Mouse (Mus musculus) hindbrain, embryonic 13.5 days (tissue): Measurements from ENCODE around the gene Gm28372. TPM values are rescaled to one million over a fixed set of nuclear protein-coding genes. Genes with fewer than 3 reads are reported as not detected.

Experiments
- ATAC-seq: fragments of 200-750 bp; cut with Nextera tagmentation; 2 replicates; pipeline ENCODE4 v1.8.0; 2017; ENCODE audit warnings: moderate TSS enrichment; ENCODE audit not compliant: low FRiP score
- H3K27ac ChIP-seq: fragments of 300-500 bp; sonication (generic); 2 replicates; pipeline ENCODE4 v1.5.1; 2015; ENCODE audit warnings: inconsistent platforms, mild to moderate bottlenecking, moderate library complexity
- H3K27me3 ChIP-seq: fragments of 300-500 bp; sonication (generic); 2 replicates; pipeline ENCODE4 v1.6.1; 2015; ENCODE audit warnings: mild to moderate bottlenecking, inconsistent platforms
- H3K36me3 ChIP-seq: fragments of 300-500 bp; sonication (generic); 2 replicates; pipeline ENCODE4 v1.6.1; 2015; ENCODE audit warnings: mild to moderate bottlenecking, inconsistent platforms
- H3K4me1 ChIP-seq: fragments of 300-500 bp; sonication (generic); replicated peaks from 2 replicates; pipeline ENCODE4 v1.6.1; 2015; ENCODE audit warnings: inconsistent platforms
- H3K4me2 ChIP-seq: fragments of 300-500 bp; sonication (generic); 2 replicates; pipeline ENCODE4 v1.6.1; 2015; ENCODE audit warnings: inconsistent platforms, mild to moderate bottlenecking, moderate library complexity
- H3K4me3 ChIP-seq: fragments of 300-500 bp; sonication (generic); 2 replicates; pipeline ENCODE4 v1.5.1; 2015; ENCODE audit warnings: mild to moderate bottlenecking, inconsistent platforms
- H3K9ac ChIP-seq: fragments of 300-500 bp; sonication (generic); 2 replicates; pipeline ENCODE4 v1.6.1; 2015; ENCODE audit warnings: mild to moderate bottlenecking, inconsistent platforms
- H3K9me3 ChIP-seq: fragments of 300-500 bp; sonication (generic); 2 replicates; pipeline ENCODE4 v1.6.1; 2016; ENCODE audit warnings: inconsistent platforms
- whole genome bisulfite sequencing: fragments of 180-500 bp; shearing (Covaris S2); methylation state at CpG from one replicate; pipeline ENCODE4 v1.1.7; 2015; 5-methylcytosine and 5-hydroxymethylcytosine counted together
- polyA plus RNA-seq: library from polyadenylated mRNA; unstranded; fragments of >200 nt; fragmentation: Nextera tagmentation; extraction: Ambion mirVana; gene quantifications from 2 replicates; pipeline ENCODE4 v1.2.1, GENCODE M21; 2015

Gm28372 gene
- polyA plus RNA-seq, 1 experiment from 2014 or later = not detected

DNA sequence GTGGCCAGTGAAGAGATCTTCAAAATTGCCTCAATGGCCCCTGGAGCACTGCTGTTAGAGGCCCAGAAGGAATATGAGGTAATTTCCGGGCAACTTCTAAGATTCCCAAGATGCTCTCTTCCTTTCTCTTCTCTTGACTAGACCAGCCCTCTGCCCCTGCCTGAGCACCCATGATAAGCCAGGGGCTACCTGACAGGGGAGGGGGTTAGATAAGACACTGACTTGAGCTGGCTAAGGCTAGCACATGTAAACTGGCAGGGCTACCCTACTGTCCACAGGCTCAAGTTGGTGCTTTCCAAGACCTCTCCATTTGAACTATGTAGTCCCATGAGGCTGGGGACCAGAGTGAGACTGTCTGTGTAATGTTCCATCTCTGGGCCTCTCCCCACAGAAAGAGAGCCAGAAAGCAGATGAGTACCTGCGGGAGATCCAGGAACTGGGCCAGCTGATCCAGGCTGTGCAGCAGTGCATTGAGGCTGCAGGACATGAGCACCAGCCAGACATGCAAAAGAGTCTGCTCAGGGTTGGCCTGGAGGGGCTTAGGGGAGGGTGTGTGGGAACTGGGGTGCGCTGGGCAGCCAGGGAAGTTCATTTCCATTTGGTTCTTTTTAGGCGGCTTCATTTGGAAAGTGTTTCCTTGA lies 34.9 kb downstream of the Gm28372 start:
- 85% methylated on average over 4 of the region's 4 CpGs for WGBS
- Histone ChIP-seq H3K9me3 (no peaks in the 10 kb centered on the region), H3K4me2 (no peak overlapping the region), H3K27me3 (no peaks in the 10 kb centered on the region), H3K4me1 (no peaks in the 10 kb centered on the region), H3K4me3 (no peak overlapping the region), H3K36me3 (peaks cover 73% of the 10 kb centered on the region), H3K9ac (no peak overlapping the region), H3K27ac (no peak overlapping the region)
- ATAC-seq = no peak

GRCm38 (mm10) chr2:130442162-130442561 lies 37.1 kb downstream of the Gm28372 start:
- no peak overlapping the region for H3K4me3 ChIP-seq
- H3K27ac ChIP-seq = no peak overlapping the region
- 87% methylated on average over 10 of the region's 10 CpGs for WGBS
- H3K4me2 ChIP-seq = no peak overlapping the region
- no peak overlapping the region for H3K9ac ChIP-seq
- no peak for ATAC-seq
- H3K9me3 ChIP-seq = no peaks in the 10 kb centered on the region
- H3K36me3 ChIP-seq = peaks cover 73% of the 10 kb centered on the region
- no peaks in the 10 kb centered on the region for H3K27me3 ChIP-seq
- H3K4me1 ChIP-seq = no peaks in the 10 kb centered on the region

DNA sequence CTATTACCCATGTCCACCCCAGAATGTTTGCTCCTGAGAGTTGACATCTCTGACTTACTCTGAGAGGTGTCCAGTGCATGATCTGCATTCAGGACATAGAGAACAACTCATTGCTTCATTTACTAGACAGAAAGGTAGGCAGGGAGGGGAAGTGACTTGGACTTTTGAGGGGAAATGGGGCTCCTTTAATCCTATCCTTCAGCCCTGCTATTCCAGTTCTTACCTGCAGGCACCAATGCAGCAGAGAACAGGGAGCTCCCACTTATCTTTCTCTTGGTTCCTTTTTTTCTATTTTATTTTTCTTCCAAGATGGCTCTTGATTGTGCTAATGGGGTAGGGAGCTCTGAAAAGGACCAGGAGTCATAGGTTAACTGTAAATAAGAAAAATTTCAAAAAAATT lies 43.4 kb downstream of the Gm28372 start:
- H3K27me3 ChIP-seq = peaks cover 8% of the 10 kb centered on the region
- H3K4me2 ChIP-seq = no peak overlapping the region
- no peak overlapping the region for H3K9ac ChIP-seq
- H3K27ac ChIP-seq = no peak overlapping the region
- no peak for ATAC-seq
- H3K36me3 ChIP-seq = peaks cover 11% of the 10 kb centered on the region
- no peak overlapping the region for H3K4me3 ChIP-seq
- peaks cover 27% of the 10 kb centered on the region for H3K4me1 ChIP-seq
- no peaks in the 10 kb centered on the region for H3K9me3 ChIP-seq

DNA sequence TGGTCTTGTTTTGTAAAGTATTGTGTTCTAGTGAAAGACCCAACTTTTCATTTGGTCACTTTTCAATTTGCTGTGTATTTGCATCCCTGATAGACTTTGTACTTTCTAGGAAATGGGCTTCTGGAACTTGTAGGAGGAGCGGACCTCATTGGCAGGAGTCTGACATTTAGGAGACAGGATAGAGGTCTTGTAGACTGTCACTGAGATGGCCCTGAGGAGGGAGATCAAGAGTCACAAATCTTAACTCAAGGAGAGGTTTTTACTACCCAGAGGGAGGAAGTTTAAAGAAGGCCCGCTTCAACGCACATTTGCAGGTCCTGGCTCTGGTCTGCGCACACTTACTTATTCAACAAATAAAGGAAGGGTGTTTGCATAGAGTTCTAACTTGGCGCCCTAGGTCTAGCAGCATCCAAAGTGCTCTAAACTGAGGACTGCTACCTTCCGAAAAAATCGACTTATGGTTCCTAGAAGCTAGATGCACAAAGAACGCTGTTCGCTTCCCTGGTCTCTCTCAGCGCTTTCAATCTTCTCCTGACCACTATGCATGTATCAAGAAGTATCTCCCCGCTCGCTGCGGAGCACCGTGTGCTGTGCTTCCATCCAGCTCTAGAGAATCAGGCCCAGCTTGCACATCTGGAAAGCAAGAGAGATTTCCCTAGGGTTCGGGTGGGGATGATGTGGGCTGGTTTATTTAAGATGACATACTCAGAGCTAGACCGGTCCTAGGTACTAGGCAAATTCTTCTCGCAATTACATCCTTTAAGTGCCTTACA lies 44.2 kb downstream of the Gm28372 start:
- Histone ChIP-seq H3K4me3 (peak overlapping the region; percentile 80), H3K36me3 (peaks cover 4% of the 10 kb centered on the region), H3K27me3 (peaks cover 8% of the 10 kb centered on the region), H3K27ac (0 out of 2 replicates have a peak overlapping the region, but pooled peaks have one; percentile 92), H3K9me3 (no peaks in the 10 kb centered on the region), H3K4me2 (peak overlapping the region; percentile 86), H3K4me1 (peaks cover 27% of the 10 kb centered on the region), H3K9ac (peak overlapping the region; percentile 89)
- WGBS = 9% methylated on average over 17 of the region's 17 CpGs
- peak; percentile 37 for ATAC-seq

GRCm38 (mm10) chr2:130449794-130450433 lies 44.9 kb downstream of the Gm28372 start, which contains the start of gene Ptpra:
Gene Ptpra, plus strand, starts transcription at chr2:130450278.
- Histone ChIP-seq H3K27me3 (peaks cover 8% of the 10 kb centered on the region), H3K36me3 (no peaks in the 10 kb centered on the region; the same call in 1 of the 2 replicates), H3K9me3 (no peaks in the 10 kb centered on the region), H3K27ac (peak within 1 kb of the TSS; percentile 92), H3K4me2 (peak within 1 kb of the TSS; percentile 86), H3K4me1 (peaks cover 34% of the 10 kb centered on the region), H3K4me3 (peak within 1 kb of the TSS; percentile 80), H3K9ac (peak within 1 kb of the TSS; percentile 89)
- under 1% methylated on average over 45 of the region's 50 CpGs for WGBS
- peak; percentile 98 for ATAC-seq

- H3K36me3 ChIP-seq = no peaks in the 10 kb centered on the region; the same call in 1 of the 2 replicates
- H3K4me3 ChIP-seq = peak overlapping the region; percentile 80
- peaks cover 37% of the 10 kb centered on the region for H3K4me1 ChIP-seq
- H3K27me3 ChIP-seq = peaks cover 8% of the 10 kb centered on the region
- peak; percentile 87 for ATAC-seq
- H3K9ac ChIP-seq = peak overlapping the region; percentile 89
- H3K27ac ChIP-seq = peak overlapping the region; percentile 92
- H3K9me3 ChIP-seq = no peaks in the 10 kb centered on the region
- H3K4me2 ChIP-seq = peak overlapping the region; percentile 86
- 0% methylated on average over 43 of the region's 47 CpGs for WGBS
These were observed 45.4 kb downstream of the Gm28372 start for GRCm38 (mm10) chr2:130450434-130450796.

DNA sequence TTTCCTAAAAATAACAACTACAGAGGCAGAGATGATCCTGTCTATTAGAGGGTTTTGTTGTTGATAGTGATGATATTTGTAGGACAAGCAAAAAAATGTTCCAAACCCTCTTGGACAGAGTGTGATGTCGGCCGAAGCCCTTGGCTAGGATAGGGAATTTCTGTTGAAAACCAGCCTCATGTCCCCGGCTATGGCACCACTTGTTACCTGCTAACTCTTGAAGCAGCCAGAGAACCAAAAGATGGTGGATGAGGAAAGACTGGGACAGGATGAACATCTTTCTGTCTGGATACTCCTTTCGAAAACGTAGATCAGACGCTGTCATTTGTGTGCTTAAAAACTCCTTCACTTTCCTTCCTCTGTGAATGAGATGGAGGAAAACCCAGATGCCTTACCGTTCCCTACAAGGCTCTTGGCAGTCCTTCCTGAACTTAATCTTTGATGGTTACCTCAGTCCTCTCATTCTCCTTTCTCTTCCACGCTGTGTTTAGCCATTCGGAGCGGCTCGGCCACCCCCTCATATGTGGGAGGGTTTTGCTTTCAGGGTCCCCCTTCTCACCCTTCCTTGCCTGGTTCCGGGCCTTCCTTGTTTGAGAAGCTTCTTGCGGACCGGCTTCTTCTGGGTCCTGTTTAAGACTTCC lies 46.2 kb downstream of the Gm28372 start:
- H3K9me3 ChIP-seq = no peaks in the 10 kb centered on the region
- no peak for ATAC-seq
- whole genome bisulfite sequencing = 75% methylated on average over 14 of the region's 14 CpGs
- H3K4me2 ChIP-seq = peak overlapping the region; percentile 86
- peaks cover 8% of the 10 kb centered on the region for H3K27me3 ChIP-seq
- H3K27ac ChIP-seq = no peak overlapping the region
- peak overlapping the region; percentile 89 for H3K9ac ChIP-seq
- H3K4me3 ChIP-seq = peak overlapping the region; percentile 80
- no peaks in the 10 kb centered on the region for H3K36me3 ChIP-seq
- peaks cover 39% of the 10 kb centered on the region for H3K4me1 ChIP-seq

DNA sequence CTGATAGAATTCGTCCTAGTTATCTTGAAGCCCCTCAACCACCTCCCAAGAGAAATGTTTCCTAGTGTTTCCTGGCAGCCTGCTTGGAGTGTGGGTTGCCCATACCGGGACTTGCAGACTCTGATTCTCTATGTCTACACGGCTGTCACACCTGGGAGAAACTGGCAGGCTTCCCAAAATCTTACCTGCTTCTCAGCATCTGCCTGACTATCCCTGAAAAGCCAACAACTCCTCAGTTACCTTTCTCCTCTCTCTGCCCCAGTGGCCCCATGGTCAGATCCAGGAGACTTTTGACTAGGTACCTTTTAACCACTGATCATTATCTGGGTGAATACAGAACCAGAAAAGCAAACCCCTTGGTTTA lies 46.7 kb downstream of the Gm28372 start:
- H3K4me1 ChIP-seq = peaks cover 41% of the 10 kb centered on the region
- WGBS = 76% methylated on average over 3 of the region's 3 CpGs

GRCm38 (mm10) chr2:130452266-130452665 lies 47.2 kb downstream of the Gm28372 start:
- H3K4me3 ChIP-seq = no peak overlapping the region

More for the DNA sequence above, 46.7 kb downstream of the Gm28372 start:
- no peak for ATAC-seq
- Histone ChIP-seq H3K4me2 (peak overlapping the region; percentile 86), H3K9me3 (no peaks in the 10 kb centered on the region), H3K36me3 (no peaks in the 10 kb centered on the region), H3K27ac (no peak overlapping the region), H3K27me3 (peaks cover 8% of the 10 kb centered on the region), H3K4me3 (peak overlapping the region; percentile 80), H3K9ac (peak overlapping the region; percentile 89)

DNA sequence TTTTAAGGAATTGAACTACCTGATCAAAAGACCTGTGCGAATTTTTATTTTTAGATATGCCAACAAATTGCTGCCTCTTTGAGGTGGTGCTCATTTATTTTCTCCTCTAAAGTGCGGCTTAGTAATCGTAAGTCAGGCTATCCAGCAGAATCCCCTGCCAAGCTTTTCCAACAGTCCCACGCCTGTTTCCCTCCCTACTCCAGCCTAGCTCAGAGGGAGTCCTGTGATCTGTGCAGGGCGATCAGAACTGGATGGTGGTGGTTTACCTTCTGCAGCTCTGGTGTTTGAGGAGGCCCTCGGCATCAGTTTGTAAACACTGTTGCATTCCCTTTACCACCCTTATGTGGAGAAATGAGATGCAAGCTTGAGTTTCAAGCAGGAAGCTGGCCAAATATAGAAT lies 48.4 kb downstream of the Gm28372 start:
- Histone ChIP-seq H3K4me3 (no peak overlapping the region), H3K4me1 (peaks cover 41% of the 10 kb centered on the region), H3K9ac (no peak overlapping the region), H3K9me3 (no peaks in the 10 kb centered on the region), H3K27ac (no peak overlapping the region), H3K4me2 (no peak overlapping the region), H3K36me3 (no peaks in the 10 kb centered on the region), H3K27me3 (peaks cover 2% of the 10 kb centered on the region)
- no peak for ATAC-seq
- 69% methylated on average over 6 of the region's 6 CpGs for WGBS

More at GRCm38 (mm10) chr2:130452266-130452665, 47.2 kb downstream of the Gm28372 start:
- Histone ChIP-seq H3K36me3 (no peaks in the 10 kb centered on the region), H3K4me2 (peak overlapping the region; percentile 86; the same call in 1 of the 2 replicates), H3K9me3 (no peaks in the 10 kb centered on the region), H3K27ac (no peak overlapping the region), H3K27me3 (peaks cover 8% of the 10 kb centered on the region), H3K9ac (peak overlapping the region; percentile 89; the same call in 1 of the 2 replicates), H3K4me1 (peaks cover 41% of the 10 kb centered on the region)
- 64% methylated on average over 2 of the region's 2 CpGs for WGBS
- no peak for ATAC-seq

GRCm38 (mm10) chr2:130454748-130455370 lies 49.8 kb downstream of the Gm28372 start:
- 76% methylated on average over 6 of the region's 6 CpGs for WGBS
- ATAC-seq = no peak

More at GRCm38 (mm10) chr2:130454748-130455370, 49.8 kb downstream of the Gm28372 start:
- H3K27me3 ChIP-seq = no peaks in the 10 kb centered on the region
- no peak overlapping the region for H3K27ac ChIP-seq
- H3K4me3 ChIP-seq = no peak overlapping the region
- no peaks in the 10 kb centered on the region for H3K9me3 ChIP-seq
- H3K4me1 ChIP-seq = peaks cover 33% of the 10 kb centered on the region
- H3K4me2 ChIP-seq = no peak overlapping the region
- no peak overlapping the region for H3K9ac ChIP-seq
- H3K36me3 ChIP-seq = no peaks in the 10 kb centered on the region
